Mouse (Mus musculus): ENCODE results near the gene Brcc3.
"Not testable (repeated sequence)": the region's sequence is repeated elsewhere in the genome, so short reads cannot be mapped to it uniquely, and the experiment has no call there.

The Brcc3 gene

DNA sequence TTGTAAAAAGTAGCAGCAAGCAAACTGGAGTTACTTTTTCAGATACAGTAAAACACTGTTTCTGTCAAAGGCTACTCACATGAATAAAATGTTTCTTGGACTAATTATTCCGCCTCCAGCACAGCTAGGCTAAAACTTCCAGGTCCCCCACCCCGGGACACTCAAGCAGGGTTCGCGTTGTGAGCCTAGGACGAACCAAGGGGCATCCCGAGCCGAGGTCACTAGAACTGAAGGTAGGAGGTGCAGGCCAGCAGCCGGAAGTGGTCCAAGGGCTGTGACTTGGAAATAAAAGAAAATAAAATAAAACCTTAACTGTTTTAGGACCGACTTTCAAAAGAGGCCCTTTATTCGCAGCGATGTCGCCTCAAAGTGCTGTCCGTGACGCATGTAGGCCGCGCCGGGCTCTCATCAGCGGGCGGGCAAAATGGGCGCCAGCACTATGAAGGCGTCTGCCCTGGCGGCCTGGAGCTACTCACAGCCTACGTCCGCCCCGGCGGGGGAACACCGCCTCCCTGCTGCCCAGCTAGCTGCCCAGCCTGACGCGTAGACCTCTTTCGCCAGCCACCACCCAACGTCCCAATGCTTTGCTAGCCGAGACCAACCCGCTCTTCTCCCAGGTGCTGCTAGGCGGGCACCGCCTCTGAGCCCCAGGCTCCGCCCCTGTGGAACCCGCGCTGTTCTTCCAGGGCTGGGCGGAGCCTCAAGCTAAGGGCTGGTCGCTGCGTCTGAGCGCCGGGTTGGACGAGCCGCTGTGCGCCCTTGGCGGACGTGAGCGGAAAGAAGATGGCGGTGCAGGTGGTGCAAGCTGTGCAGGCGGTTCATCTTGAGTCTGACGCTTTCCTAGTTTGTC is at the start of gene Brcc3, which contains the start of the genes Cmc4 and Mtcp1:
TSS of gene Brcc3 (plus strand) at position 693 of the 850 bp plus-strand sequence.
TSS of gene Cmc4 (minus strand) at position 649 of the 850 bp plus-strand sequence.
TSS of gene Mtcp1 (minus strand) at position 653 of the 850 bp plus-strand sequence.
- CTCF ChIA-PET: no interaction called here

DNA sequence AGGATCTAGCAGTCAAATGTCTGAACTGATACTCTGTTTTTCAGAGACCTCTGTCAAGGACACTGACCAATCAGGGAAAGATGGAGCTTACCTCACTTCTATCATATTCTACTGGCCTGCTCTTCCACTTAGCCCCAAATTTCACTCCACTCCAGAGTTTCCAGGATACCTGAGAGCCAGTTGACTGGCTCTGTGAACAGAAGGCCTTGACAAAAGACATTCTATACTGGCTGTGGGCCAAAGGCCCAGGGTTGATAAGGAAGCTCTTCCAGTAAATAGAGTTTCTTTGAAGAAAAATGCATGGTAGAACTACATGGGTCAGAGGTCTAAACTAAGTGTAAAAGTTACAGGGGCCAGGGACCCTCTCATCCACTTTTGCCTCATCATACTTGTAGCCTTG is 46.2 kb upstream of the Brcc3 start:
- CTCF ChIA-PET: no interaction called here

DNA sequence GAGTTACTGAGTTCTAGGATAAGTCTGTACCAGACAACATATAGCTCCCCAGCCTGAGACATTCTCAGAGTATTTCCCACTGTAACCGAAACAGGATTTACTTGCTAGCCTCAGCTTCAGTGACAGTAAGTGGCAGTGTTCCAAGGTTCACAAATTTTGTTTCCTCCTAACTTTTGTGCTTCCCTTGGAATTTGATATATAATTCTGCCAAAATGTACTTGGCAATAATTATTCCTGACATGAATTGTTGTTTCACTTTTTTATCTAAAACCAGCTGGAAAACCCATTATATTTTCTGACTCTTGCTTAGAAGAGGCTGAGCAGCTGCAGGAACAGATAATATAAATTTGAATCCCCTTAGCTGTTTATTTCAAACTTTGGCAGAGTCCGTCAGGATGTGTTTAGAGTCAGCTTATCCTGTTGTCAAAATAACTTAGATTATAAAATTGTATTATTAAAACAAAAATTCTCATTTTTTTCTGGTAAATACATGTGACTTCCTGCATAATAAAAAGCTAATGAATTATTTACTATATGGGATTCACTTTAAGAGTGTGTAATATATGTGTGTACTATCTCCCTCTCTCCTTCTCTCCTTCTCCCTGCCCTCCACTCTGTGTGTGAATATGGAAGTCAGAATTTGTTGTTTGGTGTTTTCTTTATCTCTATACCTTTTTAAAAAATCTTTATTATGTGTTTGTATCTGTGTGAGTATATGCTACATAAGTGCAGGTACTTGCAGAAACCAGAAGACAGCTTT is 43.6 kb upstream of the Brcc3 start:
- CTCF ChIA-PET: no interaction called here

DNA sequence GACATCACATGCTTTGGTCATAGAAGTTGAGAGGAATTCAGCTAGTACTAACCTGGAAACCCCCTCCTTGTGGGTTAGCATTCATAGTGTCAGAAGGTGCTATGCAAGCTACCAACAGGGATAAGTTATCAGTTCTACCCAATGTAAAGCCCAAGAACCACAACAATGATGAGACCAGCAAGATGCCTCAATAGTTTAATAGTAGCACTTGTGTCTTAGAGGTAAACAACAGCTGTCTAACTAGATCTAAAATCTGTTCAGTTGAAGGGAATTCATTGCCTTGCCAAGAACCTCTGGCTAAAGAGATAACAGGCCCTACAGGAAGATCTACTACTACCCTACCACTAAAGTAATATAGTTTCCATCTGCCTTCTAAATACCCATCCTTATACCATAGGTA is 39.6 kb upstream of the Brcc3 start:
- CTCF ChIA-PET: no interaction called here

DNA sequence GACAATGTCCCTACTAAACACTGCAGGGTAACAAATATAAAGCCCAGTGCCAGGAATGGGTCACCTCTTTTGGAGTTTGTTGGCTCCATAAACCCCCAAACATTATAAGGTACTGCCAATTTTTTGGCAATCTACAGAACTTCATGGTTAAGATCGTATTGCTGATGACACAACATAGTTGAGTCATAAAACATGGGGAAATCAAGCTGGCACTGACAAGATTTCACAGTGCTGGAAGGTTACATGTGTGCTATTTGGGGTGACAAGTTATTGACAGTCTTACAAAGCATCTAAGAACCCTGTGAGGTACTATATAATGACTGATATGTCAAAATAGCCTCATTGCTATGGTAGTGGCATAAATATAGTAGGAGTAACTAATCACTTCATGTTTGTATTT is 35.3 kb upstream of the Brcc3 start:
- CTCF ChIA-PET: no interaction called here

DNA sequence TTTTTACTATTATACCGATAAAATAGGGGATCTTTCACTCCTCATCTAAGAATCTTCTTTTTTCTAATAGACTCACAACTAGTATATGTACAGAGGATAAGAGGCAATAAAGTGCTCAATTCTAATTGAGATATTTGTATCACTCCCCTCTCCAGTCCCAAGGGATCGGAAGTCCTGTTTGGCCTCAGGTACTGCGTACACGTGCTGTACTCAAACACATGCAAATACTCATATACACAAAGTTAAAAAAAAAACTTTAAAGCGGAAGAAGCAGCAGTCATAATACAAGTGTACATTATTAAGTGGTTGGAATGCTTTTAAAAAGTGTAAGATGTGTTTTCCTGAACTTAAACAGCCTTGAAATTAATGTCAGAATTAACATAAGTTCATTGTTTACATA is 34.7 kb upstream of the Brcc3 start:
- CTCF ChIA-PET: no interaction called here

DNA sequence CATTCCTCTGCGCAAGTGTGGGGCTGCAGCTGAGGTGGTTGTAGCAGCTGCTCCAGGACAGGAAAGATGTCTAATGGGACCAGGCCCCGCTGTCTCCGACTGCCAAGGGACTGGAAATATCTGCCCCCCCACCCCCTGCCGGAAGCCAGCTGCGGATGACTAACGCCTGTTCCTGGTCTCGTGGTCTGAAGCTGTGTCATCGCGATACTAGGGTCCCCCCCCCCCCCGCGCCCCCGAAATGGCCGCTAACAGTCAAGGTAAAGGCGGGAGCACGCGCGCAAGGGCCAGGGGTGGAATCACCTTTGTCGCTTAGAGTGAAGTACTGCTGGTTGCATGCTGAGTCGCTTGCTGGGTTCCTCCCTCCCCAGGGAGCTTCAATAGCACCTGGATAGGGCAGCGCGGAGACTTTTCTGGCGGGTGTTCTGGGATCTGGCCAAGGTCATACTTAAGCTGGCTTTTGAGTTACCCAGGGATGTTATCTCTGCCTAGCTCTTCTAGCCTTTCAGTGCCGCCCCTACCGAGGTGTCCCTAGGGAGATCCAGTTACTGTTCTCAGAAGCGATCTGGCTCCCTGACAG is 34.1 kb upstream of the Brcc3 start, which contains the start of the genes Fundc2 and F8:
TSS of gene Fundc2 (plus strand) at position 205 of the 577 bp plus-strand sequence.
TSS of gene F8 (minus strand) at position 421 of the 577 bp plus-strand sequence.
- CTCF ChIA-PET: no interaction called here

DNA sequence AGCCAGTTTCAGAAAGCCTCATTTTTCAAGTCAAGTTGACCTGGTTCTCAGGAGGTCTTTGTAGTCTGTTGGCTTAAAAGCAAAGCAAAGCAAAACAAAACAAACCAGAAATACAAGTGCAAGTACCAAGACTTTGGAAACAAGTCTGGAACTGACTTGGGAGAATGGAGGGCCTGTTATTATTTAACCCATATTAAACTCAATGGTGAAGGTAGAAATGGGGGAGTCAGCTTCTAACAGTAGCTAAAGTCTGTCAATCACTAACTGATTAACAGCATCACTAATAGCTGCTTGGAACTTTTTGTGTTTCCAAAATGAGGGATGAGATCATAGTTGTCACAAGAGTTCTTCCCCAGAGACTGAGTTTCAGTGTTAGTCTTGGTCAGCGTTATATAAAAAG is 17.0 kb upstream of the Brcc3 start:
- CTCF ChIA-PET: no interaction called here

DNA sequence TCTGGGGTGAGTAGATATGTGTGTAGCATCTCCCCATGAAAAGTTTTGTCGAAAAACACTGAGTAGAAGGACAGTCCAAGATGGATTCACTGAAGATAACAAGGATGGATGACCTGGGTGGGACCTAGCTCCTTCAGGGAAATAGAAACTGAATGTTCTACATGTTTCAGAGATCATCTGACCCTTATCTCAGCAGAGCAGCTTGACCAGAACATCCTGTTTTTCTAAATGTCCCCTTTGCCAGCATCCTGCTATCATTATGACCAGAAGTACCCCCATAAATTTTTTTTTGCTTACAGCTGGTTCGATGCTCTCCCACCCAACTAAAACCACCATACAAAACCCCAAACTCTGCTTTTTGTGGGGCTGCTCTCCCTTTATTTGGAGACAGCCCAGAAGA is 13.8 kb upstream of the Brcc3 start:
- CTCF ChIA-PET: no interaction called here

DNA sequence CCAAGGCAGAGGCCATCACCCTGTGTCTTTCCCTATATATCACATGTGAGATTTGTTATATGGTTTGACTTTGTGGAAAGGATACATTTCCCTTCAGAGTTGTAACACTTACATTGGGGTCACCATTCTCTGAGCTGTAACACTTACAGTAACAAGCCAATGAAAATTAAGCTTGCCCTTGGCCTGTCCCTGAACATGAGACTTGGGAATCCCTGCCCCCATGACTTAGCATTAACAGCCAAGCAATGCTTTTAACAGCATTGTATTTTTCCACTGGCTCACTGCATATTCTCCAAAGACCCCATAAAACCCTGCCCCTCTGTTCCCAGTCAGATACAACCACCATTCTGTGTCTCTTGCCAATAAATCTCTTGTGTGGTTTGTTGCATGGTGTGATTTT is 13.1 kb upstream of the Brcc3 start:
- CTCF ChIA-PET: no interaction called here

DNA sequence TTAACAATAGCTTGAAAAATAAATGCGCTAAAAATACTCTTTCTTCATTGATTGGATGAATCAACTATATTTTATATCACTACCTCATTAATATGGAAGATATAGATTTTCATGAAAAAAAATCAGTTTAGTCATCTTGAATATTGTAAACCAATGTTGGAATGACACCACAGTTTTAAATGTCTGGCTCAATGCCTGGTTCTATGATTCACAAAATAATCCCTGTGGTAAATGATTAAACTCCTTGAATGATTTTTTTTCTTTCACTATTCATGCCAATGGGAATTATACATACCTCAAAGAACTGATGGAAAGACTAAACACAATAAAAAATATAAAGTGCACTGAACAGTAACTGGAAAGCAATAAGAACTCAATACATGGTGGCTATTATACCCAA is 6.7 kb upstream of the Brcc3 start:
- CTCF ChIA-PET: no interaction called here

DNA sequence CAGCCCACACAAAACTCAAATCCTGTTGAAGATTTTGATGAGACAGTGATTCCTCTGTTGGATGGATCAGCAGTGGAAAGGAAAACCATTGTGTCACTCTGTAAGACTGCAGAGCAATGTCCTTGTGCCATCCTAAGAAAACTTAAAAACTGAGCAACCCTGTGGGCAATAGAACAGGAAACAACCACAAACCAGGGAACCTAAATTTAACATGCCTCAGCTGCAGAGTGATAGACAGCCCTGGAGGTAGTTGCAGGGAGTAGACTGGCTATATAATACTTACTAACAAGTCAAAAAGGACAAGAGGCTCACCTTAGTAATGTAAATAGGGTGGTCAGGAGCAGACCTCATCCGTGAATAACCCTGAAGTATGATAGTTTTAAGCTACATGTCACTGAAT is 38.2 kb downstream of the Brcc3 start:
- CTCF ChIA-PET: no interaction called here

DNA sequence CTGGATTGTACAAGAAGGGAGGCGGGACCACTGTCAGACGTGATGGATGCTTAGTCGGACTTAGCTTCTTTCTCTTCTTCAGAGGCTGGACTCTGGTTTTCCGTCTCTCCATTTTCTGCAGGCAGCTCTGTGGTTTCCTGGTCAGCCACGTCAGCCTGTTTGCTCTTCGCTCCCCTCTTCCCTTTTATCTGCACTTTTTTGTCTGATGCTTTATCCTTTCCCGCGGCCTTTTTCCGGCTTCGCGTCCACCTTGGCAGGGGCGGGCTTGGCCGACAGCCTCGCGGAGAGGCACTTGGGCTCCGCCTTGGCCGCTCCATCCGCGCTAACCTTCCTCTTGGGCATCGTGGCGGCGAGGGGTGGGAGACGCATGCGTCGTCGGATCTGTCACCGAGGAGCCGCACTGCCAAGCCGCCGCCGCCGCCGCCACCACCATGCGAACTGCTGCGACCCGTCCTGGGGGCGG is 58.8 kb downstream of the Brcc3 start:
- CTCF ChIA-PET: not testable (repeated sequence)

DNA sequence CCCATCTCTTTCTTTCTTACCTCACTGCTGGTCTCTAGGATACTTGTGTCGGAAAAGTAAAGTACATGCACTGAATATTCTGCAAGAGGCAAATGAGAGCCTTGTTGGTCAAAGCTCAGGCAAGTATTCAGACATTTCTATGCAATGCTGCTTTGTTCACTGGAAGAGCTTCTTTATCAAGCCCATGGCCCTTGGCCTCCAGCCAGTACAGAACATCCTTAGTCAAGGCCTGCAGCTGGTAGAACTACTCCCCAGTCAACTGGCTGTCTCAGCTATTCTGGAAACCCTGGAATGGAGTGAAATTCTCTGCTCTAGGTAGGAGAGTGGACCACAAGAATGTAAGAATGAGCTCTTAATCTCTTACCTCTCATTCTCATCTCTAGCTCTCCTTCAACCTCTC is 73.5 kb downstream of the Brcc3 start:
- CTCF ChIA-PET: no interaction called here
